Mouse (Mus musculus) hindbrain, postnatal 0 days (tissue): ENCODE measurements at regions not wholly inside any gene's neighbourhood (a gene's known extent, or its start where the extent isn't known, plus 50 kb on each side); places are given as distances from the start of the nearest gene placed in this dataset.

Experiments used
- ATAC-seq: fragments of 200-750 bp; cut with Nextera tagmentation; 2 replicates; pipeline ENCODE4 v1.8.0; 2017; ENCODE audit warnings: mild to moderate bottlenecking, moderate TSS enrichment, moderate library complexity
- DNase-seq: peaks from one replicate; pipeline ENCODE4 v3.0.0-alpha.2; 2015; ENCODE audit warnings: low spot score
- H3K27ac ChIP-seq: fragments of 300-500 bp; sonication (generic); 2 replicates; pipeline ENCODE4 v1.5.1; 2014; ENCODE audit warnings: mild to moderate bottlenecking
- H3K27me3 ChIP-seq: fragments of 300-500 bp; sonication (generic); 2 replicates; pipeline ENCODE4 v1.6.1; 2014; ENCODE audit warnings: low read length, mixed read lengths; ENCODE audit not compliant: insufficient read depth
- H3K36me3 ChIP-seq: fragments of 300-500 bp; sonication (generic); 2 replicates; pipeline ENCODE4 v1.6.1; 2014; ENCODE audit warnings: low read length, mixed read lengths; ENCODE audit not compliant: insufficient read depth
- H3K4me1 ChIP-seq: fragments of 300-500 bp; sonication (generic); 2 replicates; pipeline ENCODE4 v1.6.1; 2014; ENCODE audit warnings: antibody characterized with exemption, low read length, mixed read lengths; ENCODE audit not compliant: insufficient read depth
- H3K4me2 ChIP-seq: fragments of 300-500 bp; sonication (generic); 2 replicates; pipeline ENCODE4 v1.6.1; 2014; ENCODE audit warnings: low read depth, mild to moderate bottlenecking, low read length, moderate library complexity, mixed read lengths
- H3K4me3 ChIP-seq: fragments of 300-500 bp; sonication (generic); 2 replicates; pipeline ENCODE4 v1.5.1; 2014; ENCODE audit warnings: low read length
- H3K9ac ChIP-seq: fragments of 300-500 bp; sonication (generic); replicated peaks from 2 replicates; pipeline ENCODE4 v1.6.1; 2014; ENCODE audit warnings: mild to moderate bottlenecking, low read length, moderate library complexity, mixed read lengths
- H3K9me3 ChIP-seq: fragments of 300-500 bp; sonication (generic); 2 replicates; pipeline ENCODE4 v1.6.1; 2016; ENCODE audit warnings: low read length, mixed read lengths
- CTCF ChIP-seq: IDR thresholded peaks from 2 replicates; pipeline ENCODE4 v1.5.1; 2016; ENCODE audit warnings: antibody characterized with exemption, control low read depth, low read depth
- WGBS: fragments of 180-500 bp; shearing (Covaris S2); extraction: QIAGEN DNeasy Blood & Tissue Kit; methylation state at CpG from one replicate; pipeline ENCODE4 v1.1.7; 2014; 5-methylcytosine and 5-hydroxymethylcytosine counted together

- peak; percentile 50 for DNase-seq
These were observed 695.9 kb downstream of the Diaph3 start for GRCm38 (mm10) chr14:86445139-86445538.

GRCm38 (mm10) chr14:86443921-86444835 is 696.9 kb downstream of the Diaph3 start:
- Histone ChIP-seq H3K36me3 (no peaks in the 10 kb centered on the region), H3K9ac (no peak overlapping the region), H3K27ac (no peak overlapping the region), H3K4me3 (no peak overlapping the region), H3K9me3 (no peaks in the 10 kb centered on the region), H3K27me3 (no peaks in the 10 kb centered on the region), H3K4me2 (no peak overlapping the region), H3K4me1 (no peaks in the 10 kb centered on the region)
- WGBS = 24% methylated on average over 5 of the region's 5 CpGs
- TF ChIP-seq CTCF = no peak
- DNase-seq = no peak
- no peak for ATAC-seq

More at GRCm38 (mm10) chr14:86445139-86445538, 695.9 kb downstream of the Diaph3 start:
- H3K27me3 ChIP-seq = no peaks in the 10 kb centered on the region
- no peaks in the 10 kb centered on the region for H3K36me3 ChIP-seq
- WGBS = 67% methylated on average over 4 of the region's 4 CpGs
- ATAC-seq = no peak
- H3K9ac ChIP-seq = no peak overlapping the region
- no peaks in the 10 kb centered on the region for H3K4me1 ChIP-seq
- no peak overlapping the region for H3K27ac ChIP-seq
- H3K9me3 ChIP-seq = no peaks in the 10 kb centered on the region
- TF ChIP-seq CTCF = no peak
- no peak overlapping the region for H3K4me2 ChIP-seq
- no peak overlapping the region for H3K4me3 ChIP-seq

GRCm38 (mm10) chr14:86441895-86442679 is 698.9 kb downstream of the Diaph3 start:
- Histone ChIP-seq H3K4me2 (no peak overlapping the region), H3K9me3 (no peaks in the 10 kb centered on the region), H3K27ac (no peak overlapping the region), H3K4me1 (no peaks in the 10 kb centered on the region), H3K27me3 (no peaks in the 10 kb centered on the region), H3K36me3 (no peaks in the 10 kb centered on the region), H3K4me3 (no peak overlapping the region), H3K9ac (no peak overlapping the region)
- DNase-seq (no peak), ATAC-seq (no peak)
- TF ChIP-seq CTCF = no peak
- 73% methylated on average over 9 of the region's 9 CpGs for WGBS

DNA sequence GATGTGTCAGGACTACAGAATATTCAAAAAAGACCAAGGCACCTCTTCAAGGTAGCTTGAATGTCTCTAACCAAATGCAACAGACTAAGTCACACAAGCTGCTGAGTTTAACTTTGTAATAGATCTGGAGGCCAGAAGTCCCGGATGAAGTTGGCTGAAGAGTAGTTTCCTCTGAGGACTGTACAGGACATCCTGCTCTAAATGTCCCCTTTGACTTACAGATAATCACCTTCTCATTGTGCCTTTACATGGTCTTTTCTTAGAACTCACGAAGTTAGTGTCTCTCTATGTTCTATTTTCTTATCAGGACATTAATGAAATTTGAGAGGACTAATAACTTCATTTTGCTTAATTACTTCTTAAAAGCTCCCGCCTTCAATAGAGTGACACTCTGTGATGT is 703.7 kb downstream of the Diaph3 start:
- 87% methylated on average over 3 of the region's 3 CpGs for WGBS
- no peak overlapping the region for H3K27ac ChIP-seq

DNA sequence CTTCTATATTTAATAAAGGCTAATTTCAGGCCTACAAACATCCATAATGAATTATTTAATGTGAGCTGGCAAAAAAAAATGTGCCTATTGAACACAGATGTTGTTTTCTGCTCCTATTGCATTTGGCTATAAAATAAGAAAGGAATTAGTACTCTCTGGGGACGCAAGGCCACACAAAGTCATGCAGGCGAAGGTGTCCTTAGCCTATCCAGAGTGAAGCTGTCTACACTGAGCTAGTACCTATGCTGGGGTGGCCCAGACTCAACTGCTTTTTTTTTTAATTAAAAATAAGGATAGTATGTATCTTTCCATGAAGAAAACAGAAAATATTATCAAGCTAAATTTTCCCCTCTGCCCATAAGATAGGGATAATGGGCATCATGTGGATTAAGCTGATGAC is 705.7 kb downstream of the Diaph3 start:
- ATAC-seq (no peak), DNase-seq (no peak)
- H3K27ac ChIP-seq = no peak overlapping the region
- H3K27me3 ChIP-seq = no peaks in the 10 kb centered on the region
- 86% methylated on average over 2 of the region's 2 CpGs for WGBS
- no peak for TF ChIP-seq CTCF
- no peak overlapping the region for H3K9ac ChIP-seq
- H3K4me3 ChIP-seq = no peak overlapping the region
- H3K36me3 ChIP-seq = no peaks in the 10 kb centered on the region
- no peak overlapping the region for H3K4me2 ChIP-seq
- H3K4me1 ChIP-seq = no peaks in the 10 kb centered on the region
- H3K9me3 ChIP-seq = no peaks in the 10 kb centered on the region

More for the DNA sequence above, 703.7 kb downstream of the Diaph3 start:
- DNase-seq (no peak), ATAC-seq (no peak)
- no peaks in the 10 kb centered on the region for H3K9me3 ChIP-seq
- H3K4me2 ChIP-seq = no peak overlapping the region
- H3K4me3 ChIP-seq = no peak overlapping the region
- TF ChIP-seq CTCF = no peak
- H3K27me3 ChIP-seq = no peaks in the 10 kb centered on the region
- no peak overlapping the region for H3K9ac ChIP-seq
- no peaks in the 10 kb centered on the region for H3K36me3 ChIP-seq
- H3K4me1 ChIP-seq = no peaks in the 10 kb centered on the region

GRCm38 (mm10) chr14:86431215-86431816 is 709.7 kb downstream of the Diaph3 start:
- no peaks in the 10 kb centered on the region for H3K9me3 ChIP-seq
- no peaks in the 10 kb centered on the region for H3K36me3 ChIP-seq
- DNase-seq (no peak), ATAC-seq (no peak)
- 68% methylated on average over 6 of the region's 6 CpGs for WGBS
- no peaks in the 10 kb centered on the region for H3K4me1 ChIP-seq
- H3K27me3 ChIP-seq = no peaks in the 10 kb centered on the region
- no peak overlapping the region for H3K27ac ChIP-seq
- TF ChIP-seq CTCF = no peak
- H3K4me2 ChIP-seq = no peak overlapping the region
- H3K4me3 ChIP-seq = no peak overlapping the region
- no peak overlapping the region for H3K9ac ChIP-seq
